Mouse (Mus musculus) stomach, embryonic 16.5 days (tissue): ENCODE data around the gene Prickle2. TPM values are rescaled to one million over a fixed set of nuclear protein-coding genes. Genes with fewer than 3 reads are reported as not detected.

Experiments used
- ATAC-seq: fragments of 200-750 bp; cut with Nextera tagmentation; 2 replicates; pipeline ENCODE4 v1.8.0; 2017; ENCODE audit warnings: moderate number of reproducible peaks, moderate TSS enrichment; ENCODE audit not compliant: insufficient read depth, low FRiP score
- H3K27ac ChIP-seq: fragments of 300-500 bp; sonication (generic); 2 replicates; pipeline ENCODE4 v1.5.1; 2014; ENCODE audit warnings: low read length
- H3K27me3 ChIP-seq: fragments of 300-500 bp; sonication (generic); 2 replicates; pipeline ENCODE4 v1.6.1; 2014; ENCODE audit warnings: low read length, control low read depth, mixed read lengths; ENCODE audit not compliant: control insufficient read depth, insufficient read depth
- H3K36me3 ChIP-seq: fragments of 300-500 bp; sonication (generic); 2 replicates; pipeline ENCODE4 v1.6.1; 2014; ENCODE audit warnings: low read length; ENCODE audit not compliant: control insufficient read depth, insufficient read depth
- H3K4me1 ChIP-seq: fragments of 300-500 bp; sonication (generic); 2 replicates; pipeline ENCODE4 v1.6.1; 2014; ENCODE audit warnings: low read length, control low read depth, mixed read lengths; ENCODE audit not compliant: control insufficient read depth, insufficient read depth
- H3K4me2 ChIP-seq: fragments of 300-500 bp; sonication (generic); 2 replicates; pipeline ENCODE4 v1.6.1; 2014; ENCODE audit warnings: low read depth, low read length, mixed read lengths
- H3K4me3 ChIP-seq: fragments of 300-500 bp; sonication (generic); replicated peaks from 2 replicates; pipeline ENCODE4 v1.5.1; 2014; ENCODE audit warnings: mild to moderate bottlenecking, low read length
- H3K9ac ChIP-seq: fragments of 300-500 bp; sonication (generic); 2 replicates; pipeline ENCODE4 v1.6.1; 2014; ENCODE audit warnings: low read length
- H3K9me3 ChIP-seq: fragments of 300-500 bp; sonication (generic); replicated peaks from 2 replicates; pipeline ENCODE4 v1.6.1; 2016; ENCODE audit warnings: low read length, control low read depth; ENCODE audit not compliant: control insufficient read depth
- WGBS: fragments of 180-500 bp; shearing (Covaris S2); extraction: QIAGEN DNeasy Blood & Tissue Kit; methylation state at CpG from one replicate; pipeline ENCODE4 v1.1.7; 2014; 5-methylcytosine and 5-hydroxymethylcytosine counted together
- polyA plus RNA-seq: library from polyadenylated mRNA; unstranded; fragments of >200 nt; fragmentation: Nextera tagmentation; extraction: Ambion mirVana; gene quantifications from 2 replicates; pipeline ENCODE4 v1.2.1, GENCODE M21; 2015

Gene Prickle2
- polyA plus RNA-seq, 1 experiment from 2014 or later = 9.3 TPM

DNA sequence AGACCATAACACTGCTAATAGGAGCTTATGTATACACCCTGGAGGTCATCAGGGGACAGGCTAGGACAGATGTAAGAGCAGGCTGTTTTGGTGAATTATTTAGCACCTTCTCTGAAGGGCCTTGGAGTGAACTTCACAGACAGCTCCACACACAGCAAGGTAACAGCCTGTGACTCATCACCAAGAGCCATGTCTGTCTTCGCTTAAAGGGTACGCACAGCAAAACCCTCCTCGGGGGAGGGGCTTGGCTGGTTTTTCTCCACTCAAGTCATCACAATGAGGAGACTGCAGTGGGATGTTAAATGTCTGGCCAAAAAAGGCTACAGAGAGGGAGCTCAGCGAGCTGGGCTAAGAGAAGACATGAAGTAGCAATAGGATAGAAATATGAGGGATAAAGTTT, 206.5 kb downstream of the Prickle2 start:
- ATAC-seq = peak; percentile 37
- H3K4me1 ChIP-seq = peaks cover 12% of the 10 kb centered on the region
- H3K27ac ChIP-seq = peak overlapping the region; percentile 49
- WGBS = 40% methylated on average over 4 of the region's 4 CpGs
- H3K36me3 ChIP-seq = no peaks in the 10 kb centered on the region
- H3K4me2 ChIP-seq = no peak overlapping the region
- H3K9me3 ChIP-seq = no peaks in the 10 kb centered on the region
- no peak overlapping the region for H3K9ac ChIP-seq
- H3K27me3 ChIP-seq = no peaks in the 10 kb centered on the region
- H3K4me3 ChIP-seq = no peak overlapping the region

DNA sequence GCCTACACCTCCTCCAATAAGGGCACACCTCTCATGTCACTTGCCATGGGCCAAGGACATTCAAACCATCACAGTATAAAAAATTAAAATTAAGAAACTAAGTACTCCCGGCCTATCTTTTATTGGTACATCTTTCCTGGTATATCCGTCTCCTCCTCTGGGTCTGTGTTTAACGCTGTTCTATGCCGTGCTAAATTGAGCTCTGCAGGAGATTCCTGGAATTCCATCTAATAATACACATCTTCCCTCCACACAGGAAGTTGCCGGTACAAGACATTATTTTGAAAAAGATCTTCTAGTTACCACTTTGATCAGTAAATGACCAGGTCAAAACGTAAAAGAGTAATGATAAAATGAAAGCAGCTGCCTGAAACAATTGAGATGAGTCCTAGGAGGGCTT, 207.4 kb downstream of the Prickle2 start:
- no peak overlapping the region for H3K9ac ChIP-seq
- WGBS = 37% methylated on average over 6 of the region's 6 CpGs
- H3K4me2 ChIP-seq = no peak overlapping the region
- no peaks in the 10 kb centered on the region for H3K27me3 ChIP-seq
- H3K36me3 ChIP-seq = no peaks in the 10 kb centered on the region
- no peak overlapping the region for H3K4me3 ChIP-seq
- no peak for ATAC-seq
- H3K27ac ChIP-seq = no peak overlapping the region
- H3K9me3 ChIP-seq = no peaks in the 10 kb centered on the region
- peaks cover 12% of the 10 kb centered on the region for H3K4me1 ChIP-seq

DNA sequence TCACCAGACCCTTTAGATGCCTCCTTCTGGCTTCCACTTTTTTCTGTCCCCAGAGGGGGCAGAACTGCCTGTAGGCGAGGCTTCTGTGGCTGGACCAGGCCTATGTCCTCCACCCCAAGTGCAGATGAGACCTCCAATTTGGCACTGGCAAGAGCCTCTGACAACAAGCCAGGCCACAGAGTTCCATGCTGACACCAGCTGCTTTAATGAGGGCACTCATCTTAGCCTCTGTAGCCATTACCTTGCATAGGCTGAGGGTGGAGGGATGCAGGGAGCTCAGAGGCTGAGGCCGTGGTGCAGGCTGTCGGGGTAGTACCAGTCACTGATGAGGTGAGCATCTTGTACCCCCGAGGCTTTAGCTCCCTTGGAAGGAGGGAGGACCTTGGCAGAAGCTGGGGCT, 208.7 kb downstream of the Prickle2 start:
- H3K9me3 ChIP-seq = no peaks in the 10 kb centered on the region
- H3K36me3 ChIP-seq = no peaks in the 10 kb centered on the region
- H3K27ac ChIP-seq = no peak overlapping the region
- no peak for ATAC-seq
- H3K9ac ChIP-seq = no peak overlapping the region
- 69% methylated on average over 4 of the region's 4 CpGs for WGBS
- no peak overlapping the region for H3K4me3 ChIP-seq
- H3K4me1 ChIP-seq = peaks cover 12% of the 10 kb centered on the region
- no peak overlapping the region for H3K4me2 ChIP-seq
- H3K27me3 ChIP-seq = no peaks in the 10 kb centered on the region

DNA sequence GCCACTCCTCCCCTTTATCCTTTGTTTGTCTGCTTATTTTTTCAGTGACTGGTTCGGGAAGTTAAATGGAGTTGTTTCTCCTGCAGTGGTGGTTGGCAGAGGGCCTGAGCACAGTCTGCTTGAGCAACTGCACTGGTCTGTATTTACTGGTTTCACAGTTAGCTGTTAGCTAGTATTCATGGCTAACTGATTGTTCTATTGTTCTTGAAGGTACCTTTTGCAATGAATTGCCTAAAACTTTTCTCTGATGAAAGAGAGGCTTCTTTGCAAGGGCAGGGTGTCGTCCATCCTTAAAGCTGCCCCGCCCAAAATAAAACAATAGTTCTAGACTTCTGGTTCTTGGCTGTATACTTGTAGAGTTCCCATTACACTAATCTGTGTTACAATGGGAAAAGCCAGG, 210.5 kb downstream of the Prickle2 start:
- Histone ChIP-seq H3K27me3 (no peaks in the 10 kb centered on the region), H3K36me3 (no peaks in the 10 kb centered on the region), H3K4me2 (no peak overlapping the region), H3K4me3 (no peak overlapping the region), H3K27ac (no peak overlapping the region), H3K9me3 (no peaks in the 10 kb centered on the region), H3K9ac (no peak overlapping the region), H3K4me1 (peaks cover 12% of the 10 kb centered on the region)
- no peak for ATAC-seq
- WGBS = 60% methylated on average over 3 of the region's 3 CpGs

DNA sequence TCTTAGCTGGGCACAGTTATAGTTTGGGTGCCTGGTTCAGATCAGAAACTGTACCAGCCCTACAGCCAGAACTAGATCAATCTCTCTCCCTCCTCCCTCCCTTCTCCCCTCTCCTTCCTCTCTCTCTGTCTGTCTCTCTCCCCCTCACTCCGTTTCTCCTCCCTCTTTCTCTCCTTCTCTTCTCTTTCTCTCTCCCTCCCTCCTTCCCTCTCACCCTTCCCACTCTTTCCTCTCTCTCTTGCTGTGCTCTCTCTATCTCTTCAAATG, 224.3 kb downstream of the Prickle2 start:
- Histone ChIP-seq H3K4me1 (peaks cover 5% of the 10 kb centered on the region; the same call in 1 of the 2 replicates), H3K9ac (no peak overlapping the region), H3K4me3 (peak overlapping the region; percentile 54), H3K27me3 (no peaks in the 10 kb centered on the region), H3K36me3 (no peaks in the 10 kb centered on the region), H3K27ac (no peak overlapping the region; the same call in 1 of the 2 replicates), H3K9me3 (no peaks in the 10 kb centered on the region), H3K4me2 (peak overlapping the region; percentile 57)
- ATAC-seq = no peak
- WGBS = 13% methylated on average over 1 of the region's 1 CpGs

DNA sequence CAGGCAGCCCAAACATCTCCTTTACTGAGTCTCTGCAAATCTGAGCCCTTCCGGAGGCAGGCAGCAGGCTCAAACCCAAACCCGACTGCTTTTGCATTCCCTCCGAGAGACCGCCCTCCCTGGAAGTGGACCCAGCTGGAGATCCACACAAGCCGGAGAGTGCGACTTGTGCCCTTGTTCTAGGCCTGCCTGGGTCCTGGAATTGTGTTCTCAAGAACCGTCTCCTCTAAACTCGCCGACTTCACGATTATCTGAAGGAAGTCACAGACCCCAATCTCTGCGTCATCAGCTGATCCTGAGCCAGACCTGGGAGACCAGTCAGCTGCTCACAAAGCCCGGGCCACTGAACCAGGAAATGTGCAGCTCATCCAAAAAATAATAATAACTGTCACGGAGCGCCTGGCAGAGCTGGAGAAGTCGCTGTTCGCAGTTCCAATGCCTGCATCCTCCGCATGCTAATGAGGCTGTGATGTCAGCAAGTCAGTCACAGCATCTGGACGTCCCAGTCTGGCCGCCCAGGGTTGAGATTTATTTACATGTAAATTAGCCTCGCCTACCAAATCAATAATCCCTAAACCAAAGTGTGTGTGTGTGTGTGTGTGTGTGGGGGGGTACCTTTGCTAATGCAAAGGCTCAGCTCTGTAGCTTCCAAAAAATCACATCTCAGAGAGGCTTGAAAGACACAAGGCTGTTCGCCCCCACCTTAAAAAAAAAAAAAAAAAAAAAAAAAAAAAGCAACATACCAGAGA, 224.8 kb downstream of the Prickle2 start:
- peaks cover 5% of the 10 kb centered on the region; the same call in 1 of the 2 replicates for H3K4me1 ChIP-seq
- H3K36me3 ChIP-seq = no peaks in the 10 kb centered on the region
- peak overlapping the region; percentile 63 for H3K9ac ChIP-seq
- no peaks in the 10 kb centered on the region for H3K27me3 ChIP-seq
- ATAC-seq = peak; percentile 54; the same call in 1 of the 2 replicates
- H3K4me2 ChIP-seq = peak overlapping the region; percentile 57
- H3K27ac ChIP-seq = peak overlapping the region; percentile 87
- H3K4me3 ChIP-seq = peak overlapping the region; percentile 54
- 2% methylated on average over 21 of the region's 21 CpGs for WGBS
- no peaks in the 10 kb centered on the region for H3K9me3 ChIP-seq

DNA sequence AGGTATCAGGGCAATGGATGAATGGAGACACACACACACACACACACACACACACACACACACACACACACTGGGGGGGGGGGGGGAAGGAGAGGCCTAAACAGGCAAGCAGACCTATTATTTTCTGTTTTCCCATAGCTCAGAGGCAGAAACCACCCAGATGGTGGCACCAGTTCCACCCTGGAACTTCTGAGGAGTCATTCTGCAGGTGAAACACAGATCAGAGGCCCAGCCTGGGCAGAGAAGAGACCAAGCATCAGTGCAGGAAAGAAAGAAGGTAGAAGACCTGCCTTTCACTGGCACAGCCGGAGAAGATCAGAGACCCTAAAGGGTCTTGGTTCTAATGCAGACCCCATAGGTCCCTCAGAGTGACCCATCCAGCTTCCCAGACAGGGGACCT, 227.3 kb downstream of the Prickle2 start:
- H3K9me3 ChIP-seq = no peaks in the 10 kb centered on the region
- WGBS = 90% methylated on average over 1 of the region's 1 CpGs
- H3K4me3 ChIP-seq = no peak overlapping the region
- no peak overlapping the region for H3K9ac ChIP-seq
- H3K36me3 ChIP-seq = no peaks in the 10 kb centered on the region
- no peaks in the 10 kb centered on the region for H3K27me3 ChIP-seq
- H3K4me1 ChIP-seq = peaks cover 5% of the 10 kb centered on the region; the same call in 1 of the 2 replicates
- H3K4me2 ChIP-seq = peak overlapping the region; percentile 57
- no peak overlapping the region for H3K27ac ChIP-seq
- ATAC-seq = no peak

DNA sequence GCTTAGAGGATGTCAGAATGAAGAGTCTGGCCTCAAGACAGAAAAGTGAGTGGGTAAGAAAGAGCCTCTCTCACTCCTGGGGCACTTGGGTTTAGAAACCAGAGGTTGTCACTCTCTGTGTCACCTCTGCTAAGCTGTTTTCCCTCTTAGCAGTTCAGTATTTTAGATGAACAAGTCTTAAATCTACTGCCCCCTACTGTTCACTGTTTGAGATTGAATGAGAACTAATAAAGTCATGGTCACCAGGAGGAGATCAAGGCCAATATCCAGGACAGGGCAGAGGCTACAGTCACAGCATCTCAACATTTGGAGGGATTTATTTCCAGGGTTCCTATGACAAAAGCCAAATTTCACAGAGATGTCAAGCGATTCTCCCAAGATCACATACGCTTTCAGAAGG, 228.3 kb downstream of the Prickle2 start:
- H3K9ac ChIP-seq = no peak overlapping the region
- H3K36me3 ChIP-seq = no peaks in the 10 kb centered on the region
- no peak overlapping the region for H3K27ac ChIP-seq
- H3K4me1 ChIP-seq = peaks cover 5% of the 10 kb centered on the region; the same call in 1 of the 2 replicates
- no peak overlapping the region for H3K4me3 ChIP-seq
- H3K9me3 ChIP-seq = no peaks in the 10 kb centered on the region
- H3K27me3 ChIP-seq = no peaks in the 10 kb centered on the region
- ATAC-seq = no peak
- no peak overlapping the region for H3K4me2 ChIP-seq
- 84% methylated on average over 2 of the region's 2 CpGs for WGBS

DNA sequence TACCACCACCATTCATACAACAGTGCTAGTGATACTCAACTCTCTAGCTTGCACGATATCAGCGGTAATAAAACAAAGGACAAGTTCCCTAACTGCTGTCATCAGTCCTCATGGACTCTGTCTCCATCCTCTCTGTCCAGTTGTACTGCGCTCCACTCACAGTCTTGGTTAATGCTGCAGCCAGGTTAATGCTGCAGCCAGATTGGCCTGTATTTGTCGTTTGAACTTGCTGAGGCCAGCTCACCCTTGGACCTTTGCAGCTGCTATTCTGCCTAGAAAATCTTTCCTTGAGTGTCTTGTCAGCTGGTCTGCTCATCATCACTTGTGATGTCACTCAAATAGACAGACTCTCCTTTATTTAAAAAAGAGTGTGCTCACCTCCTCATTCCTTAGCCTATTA, 236.5 kb downstream of the Prickle2 start:
- WGBS = 67% methylated on average over 4 of the region's 4 CpGs

More for the DNA sequence above, 236.5 kb downstream of the Prickle2 start:
- H3K9ac ChIP-seq = no peak overlapping the region
- no peaks in the 10 kb centered on the region for H3K36me3 ChIP-seq
- ATAC-seq = no peak
- no peaks in the 10 kb centered on the region for H3K27me3 ChIP-seq
- H3K27ac ChIP-seq = peak overlapping the region; percentile 94
- H3K4me2 ChIP-seq = no peak overlapping the region
- no peak overlapping the region for H3K4me3 ChIP-seq
- H3K4me1 ChIP-seq = peaks cover 12% of the 10 kb centered on the region
- H3K9me3 ChIP-seq = no peaks in the 10 kb centered on the region
